Mouse (Mus musculus): ENCODE measurements around the gene Myo16. TPM values are rescaled to one million over a fixed set of nuclear protein-coding genes. Genes with fewer than 3 reads are reported as not detected.

Myo16 gene
- polyA plus RNA-seq, 1 experiment from 2014 or later: 0.34 TPM

DNA sequence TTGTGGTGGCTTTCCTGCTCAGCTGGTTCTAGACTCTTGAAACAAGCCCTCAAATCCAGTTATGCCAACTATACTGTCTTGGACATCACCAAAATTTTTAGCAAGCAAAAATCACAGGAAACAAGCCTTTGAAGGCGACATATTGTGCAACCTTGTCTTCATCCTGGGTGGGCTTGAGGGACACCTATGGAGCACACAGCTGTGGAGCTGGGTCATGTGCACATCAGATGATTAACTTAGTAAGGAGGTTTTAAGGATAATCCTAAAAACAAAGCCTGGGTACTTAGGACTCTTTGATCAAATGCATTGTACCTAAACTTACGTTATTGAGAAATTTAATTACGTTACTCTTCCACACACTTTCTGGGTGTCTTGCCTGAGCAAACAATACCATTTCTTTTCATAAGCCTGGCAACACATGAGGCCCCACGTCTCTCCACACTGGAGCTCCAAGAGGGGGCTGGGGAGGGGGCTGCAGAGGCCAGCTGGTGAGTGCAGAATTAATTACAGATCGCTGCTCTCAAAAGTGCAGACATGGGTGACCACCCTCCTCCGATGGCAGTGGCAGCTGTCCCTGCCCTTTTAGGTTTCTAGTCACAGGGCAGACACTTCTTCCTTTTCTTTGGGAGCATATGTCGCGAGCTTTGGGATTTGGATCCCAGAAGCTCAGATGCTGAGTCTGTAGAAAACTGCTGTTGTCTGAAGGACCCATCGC, 19.5 kb downstream of the Myo16 start:
- no peak for ATAC-seq (replicated peaks; ENCODE audit: extremely low read depth, insufficient read depth, low FRiP score)
- Histone ChIP-seq H3K36me3 (ENCODE audit: control insufficient read depth, insufficient read depth) (no peaks in the 10 kb centered on the region), H3K4me2 (ENCODE audit: low read depth, low read length) (no peak overlapping the region), H3K9ac (ENCODE audit: low read length) (no peak overlapping the region), H3K4me3 (ENCODE audit: low read length) (no peak overlapping the region), H3K27me3 (ENCODE audit: control insufficient read depth, insufficient read depth, low read length) (no peaks in the 10 kb centered on the region), H3K9me3 (replicated peaks; ENCODE audit: control insufficient read depth, low read length) (no peaks in the 10 kb centered on the region), H3K4me1 (ENCODE audit: control insufficient read depth, insufficient read depth, low read length) (no peaks in the 10 kb centered on the region), H3K27ac (ENCODE audit: low read length) (no peak overlapping the region)
- 66% methylated on average over 9 of the region's 9 CpGs for WGBS

DNA sequence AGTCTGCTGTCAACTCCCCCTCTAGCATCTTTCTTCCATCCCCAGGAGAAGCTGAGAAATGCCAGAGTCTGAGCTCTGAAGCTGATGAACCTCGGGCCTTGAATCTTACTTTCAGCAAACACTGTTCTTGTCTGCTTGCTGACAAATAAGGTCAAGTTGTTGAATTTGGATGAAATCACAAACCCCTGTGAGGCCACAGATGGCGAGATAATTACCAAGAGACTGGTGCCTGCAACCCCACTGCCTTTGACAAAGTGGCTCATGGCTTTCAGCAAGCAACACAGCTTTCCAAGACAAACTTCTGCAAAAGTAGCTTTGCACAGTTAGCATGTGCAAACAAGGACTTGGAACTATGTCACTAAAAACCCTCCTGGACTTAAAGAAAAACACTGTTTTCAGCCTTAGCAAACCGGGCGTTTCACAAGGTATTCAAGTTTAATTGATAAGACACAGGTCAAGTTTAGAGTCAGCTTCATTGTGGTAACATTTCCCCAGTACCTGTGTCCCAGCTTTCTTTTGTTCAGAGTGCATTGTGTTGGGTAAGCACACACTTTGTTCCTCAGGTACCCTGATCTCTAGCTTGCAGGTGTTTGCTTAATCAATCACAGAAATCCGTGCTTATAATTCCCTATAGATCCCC, 20.6 kb downstream of the Myo16 start:
- Histone ChIP-seq H3K4me1 (ENCODE audit: control insufficient read depth, insufficient read depth, low read length) (no peaks in the 10 kb centered on the region), H3K9me3 (replicated peaks; ENCODE audit: control insufficient read depth, low read length) (no peaks in the 10 kb centered on the region), H3K27ac (ENCODE audit: low read length) (no peak overlapping the region), H3K4me3 (ENCODE audit: low read length) (no peak overlapping the region), H3K9ac (ENCODE audit: low read length) (no peak overlapping the region), H3K36me3 (ENCODE audit: control insufficient read depth, insufficient read depth) (no peaks in the 10 kb centered on the region), H3K4me2 (ENCODE audit: low read depth, low read length) (no peak overlapping the region), H3K27me3 (ENCODE audit: control insufficient read depth, insufficient read depth, low read length) (no peaks in the 10 kb centered on the region)
- 48% methylated on average over 5 of the region's 5 CpGs for WGBS
- no peak for ATAC-seq (replicated peaks; ENCODE audit: extremely low read depth, insufficient read depth, low FRiP score)

DNA sequence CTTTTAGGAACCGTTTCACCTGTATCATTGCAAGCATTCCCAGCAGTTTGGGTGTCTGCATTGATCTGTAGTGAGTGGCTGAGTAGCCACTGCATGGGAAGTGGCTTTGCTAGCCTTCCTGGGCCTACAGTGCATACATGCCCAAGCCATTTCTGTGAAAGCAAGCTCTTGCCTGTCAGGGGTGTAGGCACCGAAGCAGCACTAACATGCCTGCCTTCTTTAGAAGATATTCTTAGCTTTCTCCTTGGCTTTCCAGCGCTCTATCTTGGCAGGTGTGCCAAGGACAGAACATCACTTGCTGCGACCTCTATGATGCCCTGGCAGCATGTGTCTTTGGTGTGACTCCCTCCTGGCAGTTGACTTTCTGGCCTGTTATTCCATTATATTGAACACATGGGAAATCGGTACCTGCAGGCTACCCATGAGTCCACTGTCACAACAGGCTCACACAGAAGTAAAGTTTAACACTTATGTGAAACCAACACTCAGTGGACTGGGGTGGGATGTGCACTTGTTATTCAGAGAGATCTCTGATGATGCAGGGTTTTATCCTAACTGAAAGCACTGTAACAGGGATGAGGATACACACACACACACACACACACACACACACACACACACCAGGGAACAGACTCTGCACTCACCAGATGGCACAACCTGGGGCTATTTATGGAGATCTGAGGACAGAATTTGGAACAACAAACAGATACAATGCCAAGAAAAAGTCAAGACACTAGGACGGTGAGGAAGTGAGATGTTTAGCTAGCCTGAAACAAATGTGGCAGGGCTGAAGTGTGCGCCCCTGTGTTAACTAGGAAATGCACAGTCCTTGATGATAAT, 21.4 kb downstream of the Myo16 start:
- Histone ChIP-seq H3K4me2 (ENCODE audit: low read depth, low read length) (no peak overlapping the region), H3K9ac (ENCODE audit: low read length) (no peak overlapping the region), H3K4me1 (ENCODE audit: control insufficient read depth, insufficient read depth, low read length) (no peaks in the 10 kb centered on the region), H3K4me3 (ENCODE audit: low read length) (no peak overlapping the region), H3K9me3 (replicated peaks; ENCODE audit: control insufficient read depth, low read length) (no peaks in the 10 kb centered on the region), H3K27me3 (ENCODE audit: control insufficient read depth, insufficient read depth, low read length) (no peaks in the 10 kb centered on the region), H3K36me3 (ENCODE audit: control insufficient read depth, insufficient read depth) (no peaks in the 10 kb centered on the region), H3K27ac (ENCODE audit: low read length) (no peak overlapping the region)
- whole genome bisulfite sequencing: 78% methylated on average over 7 of the region's 7 CpGs
- ATAC-seq (replicated peaks; ENCODE audit: extremely low read depth, insufficient read depth, low FRiP score): no peak

DNA sequence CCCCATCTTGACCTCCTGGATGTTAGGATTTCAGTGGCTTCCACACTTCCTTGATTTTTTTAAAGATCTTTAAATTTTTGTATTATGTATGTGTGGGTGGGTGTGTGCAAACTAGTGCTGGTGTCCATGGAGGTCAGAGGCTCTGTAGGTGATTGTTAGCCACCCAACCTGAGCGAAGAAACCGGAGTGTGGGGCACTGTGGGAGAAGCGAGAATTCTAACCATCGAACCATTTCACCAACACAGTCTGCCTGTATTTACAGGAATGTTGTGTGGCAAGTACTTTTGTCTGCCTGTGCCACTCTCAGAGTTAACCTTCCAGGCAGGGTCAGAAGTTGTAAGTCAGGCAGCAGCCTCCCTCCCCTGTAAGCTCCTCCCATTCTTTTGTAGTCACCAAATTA, 22.3 kb downstream of the Myo16 start:
- no peak overlapping the region for H3K27ac ChIP-seq (ENCODE audit: low read length)
- no peaks in the 10 kb centered on the region for H3K4me1 ChIP-seq (ENCODE audit: control insufficient read depth, insufficient read depth, low read length)
- no peaks in the 10 kb centered on the region for H3K36me3 ChIP-seq (ENCODE audit: control insufficient read depth, insufficient read depth)
- no peak for ATAC-seq (replicated peaks; ENCODE audit: extremely low read depth, insufficient read depth, low FRiP score)
- H3K4me3 ChIP-seq (ENCODE audit: low read length): no peak overlapping the region
- H3K9ac ChIP-seq (ENCODE audit: low read length): no peak overlapping the region
- no peaks in the 10 kb centered on the region for H3K9me3 ChIP-seq (replicated peaks; ENCODE audit: control insufficient read depth, low read length)
- 79% methylated on average over 4 of the region's 4 CpGs for WGBS
- H3K27me3 ChIP-seq (ENCODE audit: control insufficient read depth, insufficient read depth, low read length): no peaks in the 10 kb centered on the region
- no peak overlapping the region for H3K4me2 ChIP-seq (ENCODE audit: low read depth, low read length)

DNA sequence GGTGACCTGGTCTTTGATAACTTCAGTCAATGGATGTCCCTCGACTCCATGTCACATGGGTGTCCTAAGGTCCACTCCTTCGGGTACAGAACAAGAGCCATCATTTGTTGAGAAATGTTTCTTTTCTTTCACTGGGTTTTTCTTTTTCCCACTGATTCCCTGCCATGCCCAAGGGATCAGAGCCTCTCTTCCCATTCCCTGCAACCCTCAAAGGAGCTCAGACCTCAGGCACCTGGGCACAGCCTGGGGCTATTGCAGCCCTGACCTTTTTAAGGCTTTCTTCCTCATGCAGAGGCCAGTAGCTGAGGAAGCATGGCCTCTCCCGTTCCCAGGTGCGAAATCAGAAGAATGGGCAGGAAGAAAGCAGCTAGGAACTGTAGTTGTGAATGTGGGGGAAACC, 23.4 kb downstream of the Myo16 start:
- Histone ChIP-seq H3K9me3 (replicated peaks; ENCODE audit: control insufficient read depth, low read length) (no peaks in the 10 kb centered on the region), H3K27me3 (ENCODE audit: control insufficient read depth, insufficient read depth, low read length) (no peaks in the 10 kb centered on the region), H3K9ac (ENCODE audit: low read length) (no peak overlapping the region), H3K4me1 (ENCODE audit: control insufficient read depth, insufficient read depth, low read length) (no peaks in the 10 kb centered on the region), H3K4me2 (ENCODE audit: low read depth, low read length) (no peak overlapping the region), H3K4me3 (ENCODE audit: low read length) (no peak overlapping the region), H3K27ac (ENCODE audit: low read length) (no peak overlapping the region), H3K36me3 (ENCODE audit: control insufficient read depth, insufficient read depth) (no peaks in the 10 kb centered on the region)
- WGBS: 68% methylated on average over 4 of the region's 4 CpGs
- no peak for ATAC-seq (replicated peaks; ENCODE audit: extremely low read depth, insufficient read depth, low FRiP score)

DNA sequence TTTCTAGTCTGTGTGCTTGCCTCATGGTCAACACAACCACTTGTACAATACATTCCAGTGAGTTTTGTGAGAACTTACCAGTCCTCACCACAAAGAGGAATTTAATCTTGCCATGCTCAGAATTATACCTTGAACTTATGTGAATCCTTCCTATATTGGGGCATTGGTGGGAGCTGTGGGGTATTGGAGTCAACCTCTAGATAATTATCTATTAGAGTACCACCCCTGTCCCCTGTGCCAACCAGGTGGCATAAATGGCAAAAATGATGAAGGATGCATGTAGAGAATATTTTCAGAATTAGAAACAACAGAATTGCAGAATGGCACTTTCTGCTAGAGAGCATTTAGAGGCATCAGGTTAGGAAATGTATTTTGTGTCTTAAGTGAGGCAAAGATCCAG, 25.3 kb downstream of the Myo16 start:
- ATAC-seq (replicated peaks; ENCODE audit: extremely low read depth, insufficient read depth, low FRiP score): no peak
- Histone ChIP-seq H3K4me2 (ENCODE audit: low read depth, low read length) (no peak overlapping the region), H3K9me3 (replicated peaks; ENCODE audit: control insufficient read depth, low read length) (no peaks in the 10 kb centered on the region), H3K36me3 (ENCODE audit: control insufficient read depth, insufficient read depth) (no peaks in the 10 kb centered on the region), H3K4me3 (ENCODE audit: low read length) (no peak overlapping the region), H3K27me3 (ENCODE audit: control insufficient read depth, insufficient read depth, low read length) (no peaks in the 10 kb centered on the region; the same call in 1 of the 2 replicates), H3K27ac (ENCODE audit: low read length) (no peak overlapping the region), H3K4me1 (ENCODE audit: control insufficient read depth, insufficient read depth, low read length) (no peaks in the 10 kb centered on the region), H3K9ac (ENCODE audit: low read length) (no peak overlapping the region)

DNA sequence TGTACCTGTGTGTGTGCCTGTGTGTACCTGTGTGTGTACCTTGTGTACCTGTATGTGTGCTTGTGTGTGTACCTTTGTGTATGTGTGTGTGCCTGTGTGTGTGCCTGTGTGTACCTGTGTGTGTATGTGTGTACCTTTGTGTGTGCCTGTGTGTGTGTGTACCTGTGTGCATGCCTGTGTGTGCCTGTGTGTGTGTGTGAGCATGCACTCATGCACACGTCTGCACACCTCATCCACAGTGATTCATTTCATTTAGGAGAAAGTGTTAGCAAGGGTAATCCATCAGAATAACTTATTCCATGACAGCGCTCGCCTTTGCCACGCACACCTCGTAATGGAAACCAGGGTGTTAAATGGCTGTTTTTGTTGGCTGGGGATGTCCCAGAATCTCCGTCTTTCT, 36.9 kb downstream of the Myo16 start:
- peaks cover under 1% of the 10 kb centered on the region; the same call in 1 of the 2 replicates for H3K9me3 ChIP-seq (replicated peaks; ENCODE audit: control insufficient read depth, low read length)
- no peak for ATAC-seq (replicated peaks; ENCODE audit: extremely low read depth, insufficient read depth, low FRiP score)
- 81% methylated on average over 6 of the region's 6 CpGs for WGBS

DNA sequence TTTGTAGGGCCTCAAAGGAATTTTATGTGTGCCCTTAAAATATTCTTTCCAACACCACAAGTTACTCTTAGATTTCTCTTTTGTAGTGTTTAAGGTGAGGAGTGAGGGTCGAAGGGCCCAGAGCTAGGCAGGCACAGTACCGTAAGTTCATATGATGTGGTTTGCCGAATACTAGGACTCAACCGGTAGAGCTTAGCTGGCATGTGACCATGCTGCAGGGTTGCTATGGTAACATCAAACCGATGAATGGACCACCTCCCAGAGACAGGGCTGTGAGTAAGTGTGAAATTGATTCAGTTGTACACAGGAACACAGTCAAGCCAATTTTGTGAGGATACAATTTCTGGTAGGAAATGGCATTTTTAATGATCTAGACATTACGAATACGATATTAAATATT, 44.5 kb downstream of the Myo16 start:
- no peak for ATAC-seq (replicated peaks; ENCODE audit: extremely low read depth, insufficient read depth, low FRiP score)
- H3K9ac ChIP-seq (ENCODE audit: low read length): no peak overlapping the region
- H3K9me3 ChIP-seq (replicated peaks; ENCODE audit: control insufficient read depth, low read length): no peaks in the 10 kb centered on the region
- H3K4me1 ChIP-seq (ENCODE audit: control insufficient read depth, insufficient read depth, low read length): no peaks in the 10 kb centered on the region
- H3K27ac ChIP-seq (ENCODE audit: low read length): no peak overlapping the region
- no peaks in the 10 kb centered on the region for H3K27me3 ChIP-seq (ENCODE audit: control insufficient read depth, insufficient read depth, low read length)
- no peak overlapping the region for H3K4me3 ChIP-seq (ENCODE audit: low read length)
- WGBS: 72% methylated on average over 7 of the region's 7 CpGs
- no peaks in the 10 kb centered on the region for H3K36me3 ChIP-seq (ENCODE audit: control insufficient read depth, insufficient read depth)
- no peak overlapping the region for H3K4me2 ChIP-seq (ENCODE audit: low read depth, low read length)

More for the DNA sequence above, 36.9 kb downstream of the Myo16 start:
- H3K36me3 ChIP-seq (ENCODE audit: control insufficient read depth, insufficient read depth): no peaks in the 10 kb centered on the region
- H3K4me2 ChIP-seq (ENCODE audit: low read depth, low read length): no peak overlapping the region
- H3K27me3 ChIP-seq (ENCODE audit: control insufficient read depth, insufficient read depth, low read length): no peaks in the 10 kb centered on the region
- H3K9ac ChIP-seq (ENCODE audit: low read length): no peak overlapping the region
- H3K27ac ChIP-seq (ENCODE audit: low read length): no peak overlapping the region
- no peaks in the 10 kb centered on the region for H3K4me1 ChIP-seq (ENCODE audit: control insufficient read depth, insufficient read depth, low read length)
- H3K4me3 ChIP-seq (ENCODE audit: low read length): no peak overlapping the region

DNA sequence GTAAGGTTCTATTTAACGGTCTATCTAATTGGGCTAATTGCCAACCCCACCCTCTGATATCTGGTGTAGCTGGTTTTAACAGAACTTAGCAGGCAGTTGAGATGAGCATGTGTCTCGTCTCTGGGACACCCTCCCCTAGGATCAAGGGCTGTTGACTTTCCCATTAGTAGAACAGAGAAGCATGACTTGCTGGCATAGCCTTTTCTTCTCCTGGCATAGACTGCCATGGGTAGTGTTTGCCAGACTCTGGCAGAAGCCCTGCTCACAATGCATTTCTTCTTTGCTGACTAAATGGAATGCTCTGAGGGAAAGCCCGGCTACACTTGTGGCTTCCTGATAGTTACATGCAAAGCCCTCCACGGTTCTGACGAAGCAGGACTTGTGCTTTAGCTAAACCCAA, 45.6 kb downstream of the Myo16 start:
- H3K4me2 ChIP-seq (ENCODE audit: low read depth, low read length): no peak overlapping the region
- WGBS: 70% methylated on average over 5 of the region's 5 CpGs
- ATAC-seq (replicated peaks; ENCODE audit: extremely low read depth, insufficient read depth, low FRiP score): no peak

More for the DNA sequence above, 45.6 kb downstream of the Myo16 start:
- H3K27ac ChIP-seq (ENCODE audit: low read length): no peak overlapping the region
- H3K27me3 ChIP-seq (ENCODE audit: control insufficient read depth, insufficient read depth, low read length): no peaks in the 10 kb centered on the region
- no peaks in the 10 kb centered on the region for H3K36me3 ChIP-seq (ENCODE audit: control insufficient read depth, insufficient read depth)
- H3K4me3 ChIP-seq (ENCODE audit: low read length): no peak overlapping the region
- H3K9me3 ChIP-seq (replicated peaks; ENCODE audit: control insufficient read depth, low read length): no peaks in the 10 kb centered on the region
- H3K9ac ChIP-seq (ENCODE audit: low read length): no peak overlapping the region
- H3K4me1 ChIP-seq (ENCODE audit: control insufficient read depth, insufficient read depth, low read length): no peaks in the 10 kb centered on the region

All from heart, embryonic 16.5 days (tissue).